Mouse (Mus musculus) heart, adult 2 months (tissue): ENCODE results near the gene Slc19a1. TPM values are rescaled to one million over a fixed set of nuclear protein-coding genes. Genes with fewer than 3 reads are reported as not detected.

Experiments used
- DNase-seq, 2 experiments: peaks; one replicate each; pipeline ENCODE4 v3.0.0; 2021
- H3K27ac ChIP-seq: fragments of 200-600 bp; 2 replicates; pipeline ENCODE4 v1.8.1; 2022
- H3K27me3 ChIP-seq: fragments of 200-500 bp; 2 replicates; pipeline ENCODE4 v1.6.1; 2012; ENCODE audit warnings: mild to moderate bottlenecking, low read length, inconsistent platforms, mixed read lengths; ENCODE audit not compliant: control insufficient read depth, insufficient read depth
- H3K36me3 ChIP-seq: fragments of 200-500 bp; 2 replicates; pipeline ENCODE4 v1.6.1; 2012; ENCODE audit warnings: low read length, inconsistent platforms; ENCODE audit not compliant: control insufficient read depth, insufficient read depth
- H3K4me1 ChIP-seq: fragments of 200-500 bp; 2 replicates; pipeline ENCODE4 v1.6.1; 2011; ENCODE audit warnings: low read length; ENCODE audit not compliant: control insufficient read depth, insufficient read depth
- H3K4me3 ChIP-seq: fragments of 200-600 bp; 2 replicates; pipeline ENCODE4 v1.8.1; 2022
- H3K79me2 ChIP-seq: fragments of 200-500 bp; replicated peaks from 2 replicates; pipeline ENCODE4 v1.6.1; 2012; ENCODE audit warnings: mild to moderate bottlenecking, inconsistent platforms, low read length, moderate library complexity, mixed read lengths; ENCODE audit not compliant: control insufficient read depth, insufficient read depth
- H3K9ac ChIP-seq: fragments of 200-500 bp; 2 replicates; pipeline ENCODE4 v1.6.1; 2012; ENCODE audit warnings: low read depth, mild to moderate bottlenecking, control low read depth, inconsistent platforms, low read length, mixed read lengths
- CTCF ChIP-seq: fragments of 200-600 bp; IDR thresholded peaks from 2 replicates; pipeline ENCODE4 v1.8.1; 2022; ENCODE audit warnings: antibody characterized with exemption, mild to moderate bottlenecking, moderate library complexity
- EP300 ChIP-seq: fragments of 200-500 bp; IDR thresholded peaks from 2 replicates; pipeline ENCODE4 v1.6.1; 2011; ENCODE audit warnings: low read depth, low read length, control low read depth; ENCODE audit not compliant: insufficient read depth
- POLR2A ChIP-seq: fragments of 200-500 bp; IDR thresholded peaks from 2 replicates; pipeline ENCODE4 v1.6.1; 2011; ENCODE audit warnings: mild to moderate bottlenecking, low read depth, low read length, control low read depth; ENCODE audit not compliant: insufficient read depth
- WGBS: fragments of 180-500 bp; shearing (Covaris S2); methylation state at CpG from one replicate; pipeline ENCODE4 v1.1.7; 2018; 5-methylcytosine and 5-hydroxymethylcytosine counted together
- intact Hi-C: fragments of 180-260 bp; cut with DNase I; formaldehyde crosslinking; loops from one replicate; pipeline ENCODE4 v1.15.1; 2025
- polyA plus RNA-seq: library from polyadenylated mRNA; depleted of rRNA; stranded (reverse); fragments of >200 nt; gene quantifications from 2 replicates; pipeline ENCODE4 v1.2.3, GENCODE M21; 2012
- total RNA-seq, 2 experiments: library from RNA; stranded (reverse); gene quantifications; 2 replicates each; pipeline ENCODE4 v1.2.3; 2021

Gene Slc19a1
- total and polyA plus RNA-seq, 3 experiments, result 4.0 to 17.4 (median 5.7) TPM

- DNase-seq, result no peak
- Histone ChIP-seq H3K79me2 (no peaks in the 10 kb centered on the region), H3K4me1 (peaks cover 3% of the 10 kb centered on the region; the same call in 1 of the 2 replicates), H3K36me3 (no peaks in the 10 kb centered on the region), H3K27ac (no peak overlapping the region), H3K4me3 (no peak overlapping the region), H3K27me3 (no peaks in the 10 kb centered on the region), H3K9ac (no peak overlapping the region)
- WGBS, result 79% methylated on average over 4 of the region's 4 CpGs
- TF ChIP-seq POLR2A (no peak), CTCF (no peak)
- intact Hi-C loops, result no loop called here
These were observed 2.3 kb upstream of the Slc19a1 start for GRCm38 (mm10) chr10:77029761-77030160.

- H3K36me3 ChIP-seq, result no peaks in the 10 kb centered on the region
- 79% methylated on average over 5 of the region's 5 CpGs for WGBS
- TF ChIP-seq CTCF (no peak), EP300 (no peak), POLR2A (no peak)
- intact Hi-C loops, result no loop called here
- no peak overlapping the region for H3K27ac ChIP-seq
- peaks cover 3% of the 10 kb centered on the region; the same call in 1 of the 2 replicates for H3K4me1 ChIP-seq
- no peak for DNase-seq
- no peaks in the 10 kb centered on the region for H3K27me3 ChIP-seq
- no peak overlapping the region for H3K4me3 ChIP-seq
- no peak overlapping the region for H3K9ac ChIP-seq
- H3K79me2 ChIP-seq, result no peaks in the 10 kb centered on the region
These were observed 1.4 kb upstream of the Slc19a1 start for GRCm38 (mm10) chr10:77030666-77031065.

- DNase-seq, result peak; percentile 92 to 93
- peak; percentile 33; the same call in 1 of the 2 replicates for TF ChIP-seq POLR2A
- TF ChIP-seq EP300, result no peak
- TF ChIP-seq CTCF, result peak; percentile 22; the same call in 1 of the 2 replicates
- Histone ChIP-seq H3K36me3 (no peaks in the 10 kb centered on the region), H3K4me1 (peaks cover 3% of the 10 kb centered on the region; the same call in 1 of the 2 replicates), H3K4me3 (peak overlapping the region; percentile 67), H3K27me3 (no peaks in the 10 kb centered on the region), H3K9ac (peak overlapping the region; percentile 62), H3K27ac (peak overlapping the region; percentile 32; the same call in 1 of the 2 replicates), H3K79me2 (no peaks in the 10 kb centered on the region)
- 1% methylated on average over 49 of the region's 49 CpGs for WGBS
- intact Hi-C loops, result no loop called here
These were observed 716 bp downstream of the Slc19a1 start for GRCm38 (mm10) chr10:77032591-77033322.

- Histone ChIP-seq H3K79me2 (no peaks in the 10 kb centered on the region), H3K9ac (peak overlapping the region; percentile 41), H3K36me3 (no peaks in the 10 kb centered on the region), H3K4me1 (peaks cover 3% of the 10 kb centered on the region; the same call in 1 of the 2 replicates), H3K27ac (peak overlapping the region; percentile 32; the same call in 1 of the 2 replicates), H3K4me3 (peak overlapping the region; percentile 67), H3K27me3 (no peaks in the 10 kb centered on the region)
- intact Hi-C loops, result no loop called here
- 2% methylated on average over 30 of the region's 30 CpGs for WGBS
- 0 out of 2 replicates have a peak, but pooled peaks have one; percentile 26 for TF ChIP-seq EP300
- TF ChIP-seq POLR2A, result no peak
- DNase-seq, result peak; percentile 65 to 72
These were observed 1.4 kb downstream of the Slc19a1 start for GRCm38 (mm10) chr10:77033323-77034025.

GRCm38 (mm10) chr10:77035487-77035886 is 3.4 kb downstream of the Slc19a1 start:
- H3K79me2 ChIP-seq, result no peaks in the 10 kb centered on the region
- H3K36me3 ChIP-seq, result no peaks in the 10 kb centered on the region
- no peak for DNase-seq
- H3K27me3 ChIP-seq, result no peaks in the 10 kb centered on the region
- H3K27ac ChIP-seq, result no peak overlapping the region
- H3K9ac ChIP-seq, result no peak overlapping the region
- TF ChIP-seq POLR2A, result no peak
- no peak for TF ChIP-seq EP300
- no peak for TF ChIP-seq CTCF
- H3K4me1 ChIP-seq, result peaks cover 3% of the 10 kb centered on the region; the same call in 1 of the 2 replicates
- intact Hi-C loops, result no loop called here
- 79% methylated on average over 6 of the region's 6 CpGs for WGBS
- no peak overlapping the region for H3K4me3 ChIP-seq

GRCm38 (mm10) chr10:77038579-77039174 is 6.6 kb downstream of the Slc19a1 start:
- no peak overlapping the region for H3K27ac ChIP-seq
- no peak for TF ChIP-seq CTCF
- no peak for TF ChIP-seq POLR2A
- no peak for TF ChIP-seq EP300
- H3K36me3 ChIP-seq, result no peaks in the 10 kb centered on the region
- no peaks in the 10 kb centered on the region for H3K79me2 ChIP-seq
- DNase-seq, result no peak
- H3K9ac ChIP-seq, result no peak overlapping the region
- 92% methylated on average over 8 of the region's 8 CpGs for WGBS
- intact Hi-C loops, result no loop called here
- H3K27me3 ChIP-seq, result no peaks in the 10 kb centered on the region
- peaks cover 3% of the 10 kb centered on the region; the same call in 1 of the 2 replicates for H3K4me1 ChIP-seq
- no peak overlapping the region for H3K4me3 ChIP-seq
